ENCODE assay signal across 15 mouse cellular contexts in the genomic region with DNA sequence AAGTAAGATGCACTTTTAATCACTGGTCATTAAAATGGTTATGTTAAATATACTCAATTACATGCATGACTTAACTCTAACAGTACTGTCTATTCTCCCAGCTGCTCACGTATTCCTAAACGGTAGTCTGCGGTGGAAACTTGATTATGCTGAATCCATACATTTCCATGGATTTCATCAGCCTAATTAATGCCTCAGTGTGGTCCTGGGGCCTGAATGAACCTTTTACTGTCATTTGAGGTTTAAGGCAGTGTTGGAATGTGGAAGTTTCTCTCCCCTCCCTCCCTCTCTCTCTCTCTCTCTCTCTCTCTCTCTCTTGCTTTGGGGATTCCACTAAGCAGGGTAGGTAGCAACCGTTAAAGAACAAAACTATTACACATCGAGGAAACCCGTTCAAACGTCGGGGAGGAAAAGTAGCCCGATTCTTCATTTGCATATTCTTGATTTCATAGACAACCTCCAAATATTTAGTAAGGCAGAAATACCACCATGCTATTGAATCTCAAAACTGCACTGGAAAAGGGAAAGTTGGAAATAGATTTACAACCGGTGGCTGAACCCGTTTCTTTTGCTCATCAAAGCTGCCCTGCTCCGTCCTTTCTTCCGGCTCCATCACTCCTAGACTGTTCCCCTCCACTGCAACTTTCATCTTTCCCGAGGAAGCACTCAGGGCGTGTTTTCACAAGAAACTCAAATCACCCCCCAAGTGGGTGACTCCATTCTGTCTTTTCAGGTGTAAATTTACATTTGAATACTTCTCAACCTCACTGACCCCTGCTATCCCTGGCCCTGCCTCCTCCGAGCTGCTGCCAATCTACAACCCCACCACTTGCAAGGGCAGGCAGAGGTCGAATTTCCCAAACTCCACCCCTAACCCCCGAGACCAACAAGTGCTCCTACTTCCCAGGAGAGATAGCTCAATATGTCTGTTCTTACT. TPM values are rescaled to one million over a fixed set of nuclear protein-coding genes. Genes with fewer than 3 reads are reported as not detected.
DNase-seq lines count a peak whose midpoint lies in the region; ATAC-seq and TF ChIP-seq lines count a peak whose summit lies in the region.
"Had no signal": no experiment of that assay in that cellular context is flagged by ENCODE, and none has a peak within 500 bp of the region (broad histone marks: within the 10 kb centered on the region; RNA-seq: fewer than 3 reads in every experiment).

No protein-coding gene starts in this region.

- ATAC-seq in hindbrain, embryonic 14.5 days (ENCODE audit: low FRiP score): no peak
- no peak for ATAC-seq in neural tube, embryonic 13.5 days (ENCODE audit: low read depth)
- ATAC-seq: intestine, embryonic 16.5 days had no signal

- 2% methylated on average over 18 of the region's 18 CpGs for WGBS in embryonic facial prominence, embryonic 10.5 days
- 3% methylated on average over 18 of the region's 18 CpGs for WGBS in hindbrain, embryonic 14.5 days
- 1% methylated on average over 18 of the region's 18 CpGs for WGBS in neural tube, embryonic 13.5 days
- 9% methylated on average over 18 of the region's 18 CpGs for WGBS in lung, adult 2 months

- H3K4me3 ChIP-seq in embryonic facial prominence, embryonic 10.5 days: peak overlapping the region; percentile 14; the same call in 1 of the 2 replicates
- H3K4me3 ChIP-seq in hindbrain, embryonic 14.5 days (replicated peaks; ENCODE audit: low read length): no peak overlapping the region
- no peak overlapping the region for H3K4me3 ChIP-seq in neural tube, embryonic 13.5 days
- no peak overlapping the region for H3K4me3 ChIP-seq in lung, adult 2 months (replicated peaks; ENCODE audit: extremely low read depth, low read depth, low read length)
- H3K4me3 ChIP-seq: erythroblast, embryonic 14.5 days; heart, embryonic 13.5 days; liver, embryonic 15.5 days had no signal

- H3K4me1 ChIP-seq in embryonic facial prominence, embryonic 10.5 days: peaks cover 80% of the 10 kb centered on the region
- peaks cover 5% of the 10 kb centered on the region for H3K4me1 ChIP-seq in hindbrain, embryonic 14.5 days (replicated peaks; ENCODE audit: control insufficient read depth, insufficient read depth, low read length)
- peaks cover 56% of the 10 kb centered on the region for H3K4me1 ChIP-seq in neural tube, embryonic 13.5 days (replicated peaks)
- no peaks in the 10 kb centered on the region for H3K4me1 ChIP-seq in lung, adult 2 months (ENCODE audit: control insufficient read depth, insufficient read depth, low read length)

- no peaks in the 10 kb centered on the region for H3K36me3 ChIP-seq in embryonic facial prominence, embryonic 10.5 days (replicated peaks)
- no peaks in the 10 kb centered on the region for H3K36me3 ChIP-seq in hindbrain, embryonic 14.5 days (replicated peaks; ENCODE audit: control insufficient read depth, insufficient read depth)
- H3K36me3 ChIP-seq in neural tube, embryonic 13.5 days: no peaks in the 10 kb centered on the region
- H3K36me3 ChIP-seq: heart, embryonic 13.5 days; liver, embryonic 15.5 days had no signal

- H3K9me3 ChIP-seq in embryonic facial prominence, embryonic 10.5 days: no peaks in the 10 kb centered on the region
- no peaks in the 10 kb centered on the region for H3K9me3 ChIP-seq in hindbrain, embryonic 14.5 days (ENCODE audit: control insufficient read depth, low read length)
- no peaks in the 10 kb centered on the region for H3K9me3 ChIP-seq in neural tube, embryonic 13.5 days
- H3K9me3 ChIP-seq: heart, embryonic 13.5 days; liver, embryonic 15.5 days had no signal

- H3K27ac ChIP-seq in embryonic facial prominence, embryonic 10.5 days (replicated peaks): peak overlapping the region; percentile 15
- H3K27ac ChIP-seq in hindbrain, embryonic 14.5 days: peak overlapping the region; percentile 58
- peak overlapping the region; percentile 57 for H3K27ac ChIP-seq in neural tube, embryonic 13.5 days (replicated peaks)
- H3K27ac ChIP-seq: heart, embryonic 13.5 days; liver, embryonic 15.5 days had no signal

- H3K9ac ChIP-seq in hindbrain, embryonic 14.5 days: no peak overlapping the region
- no peak overlapping the region for H3K9ac ChIP-seq in neural tube, embryonic 13.5 days
- H3K9ac ChIP-seq: heart, embryonic 13.5 days; liver, embryonic 15.5 days had no signal

- DNase-seq in R1 (ENCODE audit: low read depth, low spot score): peak; percentile 98
- DNase-seq in embryonic facial prominence, embryonic 10.5 days (ENCODE audit: low spot score): peak; percentile 33
- DNase-seq in hindbrain, embryonic 14.5 days (ENCODE audit: low spot score): no peak
- no peak for DNase-seq in lung, adult 2 months
- DNase-seq in adrenal gland, adult 2 months: no peak
- DNase-seq in spleen, adult 18-20 months: no peak
- DNase-seq: cerebellum, postnatal 14 days; left cerebral cortex, postnatal 4 days; thymus, adult 2 months had no signal

- no peak for TF ChIP-seq CTCF in lung, adult 2 months (IDR thresholded peaks at IDR 0.05; ENCODE audit: insufficient read depth, low read length)

- H3K4me2 ChIP-seq in hindbrain, embryonic 14.5 days (replicated peaks): peak overlapping the region; percentile 13; the same call in 1 of the 2 replicates
- peak overlapping the region; percentile 21; the same call in 1 of the 2 replicates for H3K4me2 ChIP-seq in neural tube, embryonic 13.5 days
- H3K4me2 ChIP-seq: heart, embryonic 13.5 days; liver, embryonic 15.5 days had no signal

- H3K27me3 ChIP-seq in embryonic facial prominence, embryonic 10.5 days (replicated peaks; ENCODE audit: low read depth, poor library complexity, severe bottlenecking): peaks cover 99% of the 10 kb centered on the region
- peaks cover 57% of the 10 kb centered on the region for H3K27me3 ChIP-seq in hindbrain, embryonic 14.5 days (ENCODE audit: control insufficient read depth, insufficient read depth, low read length)
- peaks cover 79% of the 10 kb centered on the region for H3K27me3 ChIP-seq in neural tube, embryonic 13.5 days
- H3K27me3 ChIP-seq: CH12.LX had no signal

- TF ChIP-seq POLR2A in lung, adult 2 months (IDR thresholded peaks at IDR 0.05; ENCODE audit: borderline replicate concordance, extremely low read depth, low read depth, low read length): no peak

RNA-seq across cellular contexts. Expression of a gene that starts 17.9 kb away (rescaled TPM):
- 12.2 and 16.1 TPM in 2 replicates for polyA plus RNA-seq in embryonic facial prominence, embryonic 10.5 days (2016; fragmentation: Nextera tagmentation; extraction: Ambion mirVana)
- 18.0 and 19.8 TPM in 2 replicates for polyA plus RNA-seq in hindbrain, embryonic 14.5 days (2014; fragmentation: Nextera tagmentation; extraction: Ambion mirVana)
- 20.9 TPM in 2 replicates for polyA plus RNA-seq in neural tube, embryonic 13.5 days (2015; fragmentation: Nextera tagmentation; extraction: Ambion mirVana)
- polyA plus RNA-seq in lung, adult 2 months (2012; rRNA removed): 14.2 and 16.0 TPM in 2 replicates
- total RNA-seq in adrenal gland, adult 2 months (2021): under 1 TPM; 0.14 to 0.28 TPM
- polyA plus RNA-seq in adrenal gland, adult 2 months (2012; rRNA removed): 0.42 and 0.44 TPM in 2 replicates
- total RNA-seq: CH12.LX had no signal
- polyA plus RNA-seq: erythroblast, embryonic 14.5 days; liver, embryonic 15.5 days had no signal

Comparison
In these comparisons a context has a peak if more than half of its experiments do, and no peak if none do; other contexts are left out.
1. DNase-seq: peak in R1 (single experiment) and embryonic facial prominence, embryonic 10.5 days (single experiment); none in hindbrain, embryonic 14.5 days (single experiment), lung, adult 2 months (single experiment), adrenal gland, adult 2 months (single experiment) and spleen, adult 18-20 months (0 of 2).
2. Peak in every context shown above with its lines, with median percentiles within 50 percentile points of each other: H3K27ac ChIP-seq.